Mouse (Mus musculus) cerebellum, adult 2 months (tissue): ENCODE measurements around the gene Pmel.

Source experiments
- CTCF ChIP-seq: fragments of 200-500 bp; IDR thresholded peaks from 2 replicates; pipeline ENCODE4 v1.5.1; 2011; ENCODE audit warnings: low read depth, mild to moderate bottlenecking, control low read depth, low read length, moderate library complexity, borderline replicate concordance; ENCODE audit not compliant: insufficient read depth
- POLR2A ChIP-seq: fragments of 200-500 bp; IDR thresholded peaks from 2 replicates; pipeline ENCODE4 v1.6.1; 2011; ENCODE audit warnings: low read length, control low read depth, borderline replicate concordance; ENCODE audit not compliant: insufficient read depth

DNA sequence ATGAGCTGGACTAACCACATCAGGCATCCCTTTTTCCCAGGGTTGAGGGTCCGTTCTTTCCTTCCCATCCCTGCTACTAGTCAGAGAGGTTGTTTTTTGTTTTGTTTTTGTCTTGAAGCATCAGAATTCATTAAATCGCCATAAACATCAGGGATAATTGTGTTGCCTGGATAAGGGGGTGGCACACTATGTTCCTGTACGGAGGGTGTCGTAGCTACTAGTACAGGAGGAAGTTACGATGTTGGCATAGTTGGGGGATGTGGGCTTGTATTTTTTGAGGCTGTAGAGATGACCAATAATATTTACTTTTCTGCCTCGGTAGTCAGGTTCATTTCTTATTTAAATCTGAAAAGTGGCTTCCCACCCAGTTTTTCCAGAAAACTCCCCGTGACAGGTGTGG is 39.2 kb downstream of the Pmel start:
- TF ChIP-seq CTCF (no peak), POLR2A (no peak)
